ENCODE assay signal across 19 mouse cellular contexts in the genomic region with DNA sequence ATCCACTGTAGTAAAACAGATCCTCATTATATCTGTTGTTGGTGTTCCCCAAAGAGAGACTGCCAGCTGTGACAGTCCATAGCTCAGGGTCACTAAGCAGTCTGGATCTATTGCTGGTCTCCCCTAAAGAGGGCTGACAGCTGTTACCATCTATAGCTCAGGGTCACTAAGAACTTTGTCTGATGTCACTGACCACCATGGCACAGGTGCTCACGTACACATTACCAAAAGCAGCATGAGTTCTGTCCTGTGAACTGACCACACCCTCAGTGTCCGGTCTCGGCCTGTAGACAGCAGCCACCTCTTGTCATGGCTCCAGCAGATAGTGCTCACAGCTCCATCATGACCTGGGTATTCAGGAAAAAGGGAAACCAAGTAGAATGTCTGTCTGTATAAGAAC.
"Had no signal": no experiment of that assay in that cellular context is flagged by ENCODE, and none has a peak within 500 bp of the region (broad histone marks: within the 10 kb centered on the region; RNA-seq: fewer than 3 reads in every experiment).

No protein-coding gene starts in this region.

- H3K4me2 ChIP-seq: lung, embryonic 15.5 days; midbrain, embryonic 11.5 days; midbrain, embryonic 13.5 days; midbrain, embryonic 15.5 days; neural tube, embryonic 13.5 days; neural tube, embryonic 15.5 days; stomach, embryonic 15.5 days had no signal

- H3K27ac ChIP-seq: lung, embryonic 15.5 days; macrophage; midbrain, embryonic 13.5 days; midbrain, embryonic 15.5 days; neural tube, embryonic 13.5 days; neural tube, embryonic 15.5 days; stomach, embryonic 15.5 days; stomach, postnatal 0 days had no signal

- H3K9me3 ChIP-seq: lung, embryonic 15.5 days; megakaryocyte, embryonic 14.5 days; midbrain, embryonic 13.5 days; midbrain, embryonic 15.5 days; neural tube, embryonic 13.5 days; neural tube, embryonic 15.5 days; stomach, embryonic 15.5 days had no signal

- DNase-seq: liver, postnatal 0 days; lung, adult 2 months; lung, postnatal 14 days; lung, postnatal 36 days; right cerebral cortex, postnatal 14 days; thymus, adult 2 months; thymus, postnatal 25 days; thymus, postnatal 4 days had no signal

- H3K9ac ChIP-seq: liver, postnatal 0 days; lung, embryonic 15.5 days; midbrain, embryonic 13.5 days; midbrain, embryonic 15.5 days; neural tube, embryonic 13.5 days; neural tube, embryonic 15.5 days; stomach, embryonic 15.5 days had no signal

- H3K4me1 ChIP-seq: lung, embryonic 15.5 days; midbrain, embryonic 13.5 days; midbrain, embryonic 15.5 days; neural tube, embryonic 13.5 days had no signal

- H3K27me3 ChIP-seq: midbrain, embryonic 13.5 days; midbrain, embryonic 15.5 days; neural tube, embryonic 13.5 days; neural tube, embryonic 15.5 days; stomach, embryonic 15.5 days had no signal

- ATAC-seq: liver, postnatal 0 days; lung, postnatal 0 days; midbrain, embryonic 13.5 days; midbrain, embryonic 15.5 days had no signal

- H3K36me3 ChIP-seq: lung, embryonic 15.5 days; midbrain, embryonic 13.5 days; midbrain, embryonic 15.5 days; neural tube, embryonic 13.5 days; neural tube, embryonic 15.5 days; stomach, embryonic 15.5 days had no signal

- H3K4me3 ChIP-seq: lung, embryonic 15.5 days; megakaryocyte, embryonic 14.5 days; midbrain, embryonic 13.5 days; midbrain, embryonic 15.5 days; neural tube, embryonic 13.5 days; neural tube, embryonic 15.5 days; stomach, embryonic 15.5 days had no signal
